Comparison of ENCODE assay signal across 14 mouse cellular contexts in genomic region chr1:164027416-164027815, GRCm38 (mm10). TPM values are rescaled to one million over a fixed set of nuclear protein-coding genes. Genes with fewer than 3 reads are reported as not detected.
A peak's percentile ranks its signal among the peaks of the same experiment; 100 is the strongest.
DNase-seq lines count a peak whose midpoint lies in the region; ATAC-seq and TF ChIP-seq lines count a peak whose summit lies in the region.
"Had no signal": no experiment of that assay in that cellular context is flagged by ENCODE, and none has a peak within 500 bp of the region (broad histone marks: within the 10 kb centered on the region; RNA-seq: fewer than 3 reads in every experiment).

No protein-coding gene starts in this region.

- DNase-seq in adrenal gland, postnatal 25 days, result peak; percentile 5
- no peak for DNase-seq in adrenal gland, adult 18-20 months (ENCODE audit: low spot score in 2 of 2)
- DNase-seq in liver, postnatal 0 days, result no peak
- no peak for DNase-seq in liver, embryonic 11.5 days (ENCODE audit: low spot score)
- DNase-seq in MEL-GATA-1-ER (ENCODE audit: extremely low read depth, low read depth), result peak; percentile 56
- DNase-seq in retina, embryonic 14.5 days (ENCODE audit: low spot score), result peak; percentile 45
- no peak for DNase-seq in layer of hippocampus, adult 18-20 months (ENCODE audit: low spot score in 2 of 2)
- DNase-seq in forebrain, embryonic 11.5 days (ENCODE audit: low spot score), result no peak
- DNase-seq: embryo, embryonic 11 days had no signal

- TF ChIP-seq CTCF in liver, postnatal 0 days (IDR thresholded peaks at IDR 0.05; ENCODE audit: low read depth), result peak; percentile 22; the same call in 1 of the 2 replicates

- H3K9me3 ChIP-seq in liver, postnatal 0 days (ENCODE audit: low read length), result no peaks in the 10 kb centered on the region
- no peaks in the 10 kb centered on the region for H3K9me3 ChIP-seq in liver, embryonic 11.5 days (ENCODE audit: control insufficient read depth, low read length)
- no peaks in the 10 kb centered on the region for H3K9me3 ChIP-seq in forebrain, embryonic 11.5 days (ENCODE audit: control insufficient read depth, low read length)
- H3K9me3 ChIP-seq: heart, embryonic 13.5 days; neural tube, embryonic 13.5 days had no signal

- no peaks in the 10 kb centered on the region for H3K4me1 ChIP-seq in liver, postnatal 0 days (ENCODE audit: insufficient read depth)
- no peaks in the 10 kb centered on the region for H3K4me1 ChIP-seq in liver, embryonic 11.5 days (replicated peaks; ENCODE audit: control insufficient read depth, insufficient read depth, low read length)
- no peaks in the 10 kb centered on the region for H3K4me1 ChIP-seq in forebrain, embryonic 11.5 days (replicated peaks; ENCODE audit: control insufficient read depth, insufficient read depth, low read length)
- H3K4me1 ChIP-seq: forebrain, embryonic 15.5 days; heart, embryonic 13.5 days; neural tube, embryonic 13.5 days had no signal

- no peak overlapping the region for H3K4me2 ChIP-seq in liver, postnatal 0 days (ENCODE audit: low read depth, low read length)
- H3K4me2 ChIP-seq in liver, embryonic 11.5 days, result no peak overlapping the region
- H3K4me2 ChIP-seq in forebrain, embryonic 11.5 days (ENCODE audit: low read depth, low read length, severe bottlenecking), result no peak overlapping the region
- H3K4me2 ChIP-seq: forebrain, embryonic 15.5 days; heart, embryonic 13.5 days; neural tube, embryonic 13.5 days had no signal

- ATAC-seq in liver, postnatal 0 days, result no peak
- ATAC-seq in liver, embryonic 11.5 days (replicated peaks; ENCODE audit: low FRiP score), result no peak
- ATAC-seq in forebrain, embryonic 11.5 days (replicated peaks; ENCODE audit: low FRiP score), result no peak
- ATAC-seq: forebrain, embryonic 15.5 days had no signal

- WGBS in liver, postnatal 0 days (ENCODE audit: insufficient replicate concordance), result 56% methylated on average over 5 of the region's 5 CpGs
- WGBS in liver, embryonic 11.5 days, result 57% methylated on average over 5 of the region's 5 CpGs
- WGBS in forebrain, embryonic 11.5 days, result 56% methylated on average over 5 of the region's 5 CpGs

- no peaks in the 10 kb centered on the region for H3K36me3 ChIP-seq in liver, postnatal 0 days (replicated peaks; ENCODE audit: insufficient read depth, low read length)
- H3K36me3 ChIP-seq in liver, embryonic 11.5 days (ENCODE audit: control insufficient read depth, insufficient read depth, low read length), result no peaks in the 10 kb centered on the region
- H3K36me3 ChIP-seq in forebrain, embryonic 11.5 days (ENCODE audit: control insufficient read depth, insufficient read depth, low read length), result no peaks in the 10 kb centered on the region
- H3K36me3 ChIP-seq: forebrain, embryonic 15.5 days; heart, embryonic 13.5 days; neural tube, embryonic 13.5 days had no signal

- H3K27ac ChIP-seq in liver, postnatal 0 days (ENCODE audit: low read depth), result no peak overlapping the region
- H3K27ac ChIP-seq in liver, embryonic 11.5 days (ENCODE audit: low read depth, low read length), result no peak overlapping the region
- H3K27ac ChIP-seq in forebrain, embryonic 11.5 days (ENCODE audit: low read depth, low read length), result no peak overlapping the region
- H3K27ac ChIP-seq: forebrain, embryonic 15.5 days; heart, embryonic 13.5 days; neural tube, embryonic 13.5 days had no signal

- H3K9ac ChIP-seq in liver, postnatal 0 days (replicated peaks), result no peak overlapping the region
- H3K9ac ChIP-seq in liver, embryonic 11.5 days (ENCODE audit: low read depth, low read length), result no peak overlapping the region
- H3K9ac ChIP-seq in forebrain, embryonic 11.5 days (ENCODE audit: low read length), result no peak overlapping the region
- H3K9ac ChIP-seq: forebrain, embryonic 15.5 days; heart, embryonic 13.5 days; neural tube, embryonic 13.5 days had no signal

- no peak for TF ChIP-seq EP300 in liver, postnatal 0 days (IDR thresholded peaks at IDR 0.05; ENCODE audit: low read depth)

- no peak overlapping the region for H3K4me3 ChIP-seq in liver, postnatal 0 days (ENCODE audit: low read depth, low read length)
- H3K4me3 ChIP-seq in liver, embryonic 11.5 days (ENCODE audit: low read depth, low read length), result no peak overlapping the region
- no peak overlapping the region for H3K4me3 ChIP-seq in forebrain, embryonic 11.5 days (ENCODE audit: low read depth, low read length)
- H3K4me3 ChIP-seq: forebrain, embryonic 15.5 days; heart, embryonic 13.5 days; neural tube, embryonic 13.5 days had no signal

- no peaks in the 10 kb centered on the region for H3K27me3 ChIP-seq in liver, postnatal 0 days (ENCODE audit: insufficient read depth, low read length)
- H3K27me3 ChIP-seq in liver, embryonic 11.5 days (replicated peaks; ENCODE audit: control insufficient read depth, insufficient read depth, low read length), result no peaks in the 10 kb centered on the region
- H3K27me3 ChIP-seq in forebrain, embryonic 11.5 days (ENCODE audit: control insufficient read depth, insufficient read depth, low read length), result no peaks in the 10 kb centered on the region
- H3K27me3 ChIP-seq: forebrain, embryonic 15.5 days; heart, embryonic 13.5 days; neural tube, embryonic 13.5 days had no signal

RNA-seq across cellular contexts. Expression of gene Sele, which starts 20.6 kb away (rescaled TPM):
- 2.5 and 3.0 TPM in 2 replicates for total RNA-seq in adrenal gland, postnatal 25 days (2021)
- 1 to 10 TPM; 5.6 to 8.0 TPM for total RNA-seq in adrenal gland, adult 18-20 months (2021)
- polyA plus RNA-seq in liver, postnatal 0 days (2015; fragmentation: Nextera tagmentation; extraction: Ambion mirVana), result 0.06 and 0.11 TPM in 2 replicates
- 0.10 TPM in 1 of 2 replicates, not detected in the other for polyA plus RNA-seq in liver, embryonic 11.5 days (2014; fragmentation: Nextera tagmentation; extraction: Ambion mirVana)
- total RNA-seq in layer of hippocampus, adult 18-20 months (2021), result not detected
- not detected in 2 replicates for polyA plus RNA-seq in forebrain, embryonic 11.5 days (2014; fragmentation: Nextera tagmentation; extraction: Ambion mirVana)
- polyA plus RNA-seq: forebrain, embryonic 15.5 days; intestine, embryonic 14.5 days; neural tube, embryonic 13.5 days had no signal

RNA-seq across cellular contexts. Expression of gene Mettl18, which starts 32.7 kb away (rescaled TPM):
- 5.2 and 5.5 TPM in 2 replicates for total RNA-seq in adrenal gland, postnatal 25 days (2021)
- 1 to 10 TPM; 4.2 to 4.4 TPM for total RNA-seq in adrenal gland, adult 18-20 months (2021)
- 4.0 and 4.1 TPM in 2 replicates for polyA plus RNA-seq in liver, postnatal 0 days (2015; fragmentation: Nextera tagmentation; extraction: Ambion mirVana)
- polyA plus RNA-seq in liver, embryonic 11.5 days (2014; fragmentation: Nextera tagmentation; extraction: Ambion mirVana), result 11.4 and 12.1 TPM in 2 replicates
- 1 to 10 TPM; 7.4 to 7.6 TPM for total RNA-seq in layer of hippocampus, adult 18-20 months (2021)
- polyA plus RNA-seq in forebrain, embryonic 11.5 days (2014; fragmentation: Nextera tagmentation; extraction: Ambion mirVana), result 9.6 and 12.1 TPM in 2 replicates

RNA-seq across cellular contexts. Expression of gene BC055324, which starts 32.8 kb away (rescaled TPM):
- total RNA-seq in adrenal gland, postnatal 25 days (2021), result 2.3 and 2.9 TPM in 2 replicates
- total RNA-seq in adrenal gland, adult 18-20 months (2021), result 1 to 10 TPM in 1 of 2 experiments, under 1 TPM in 1; 0.93 to 1.8 TPM
- 3.1 and 3.4 TPM in 2 replicates for polyA plus RNA-seq in liver, postnatal 0 days (2015; fragmentation: Nextera tagmentation; extraction: Ambion mirVana)
- polyA plus RNA-seq in liver, embryonic 11.5 days (2014; fragmentation: Nextera tagmentation; extraction: Ambion mirVana), result 26.0 and 28.2 TPM in 2 replicates
- 1 to 10 TPM; 1.3 to 1.4 TPM for total RNA-seq in layer of hippocampus, adult 18-20 months (2021)
- 38.4 and 41.2 TPM in 2 replicates for polyA plus RNA-seq in forebrain, embryonic 11.5 days (2014; fragmentation: Nextera tagmentation; extraction: Ambion mirVana)

RNA-seq across cellular contexts. Expression of gene Sell, which starts 34.4 kb away (rescaled TPM):
- 0.70 and 1.7 TPM in 2 replicates for total RNA-seq in adrenal gland, postnatal 25 days (2021)
- 1 to 10 TPM in 1 of 2 experiments, under 1 TPM in 1; 0.27 to 1.0 TPM for total RNA-seq in adrenal gland, adult 18-20 months (2021)
- 10.2 and 10.8 TPM in 2 replicates for polyA plus RNA-seq in liver, postnatal 0 days (2015; fragmentation: Nextera tagmentation; extraction: Ambion mirVana)
- 1.1 and 1.5 TPM in 2 replicates for polyA plus RNA-seq in liver, embryonic 11.5 days (2014; fragmentation: Nextera tagmentation; extraction: Ambion mirVana)
- not detected for total RNA-seq in layer of hippocampus, adult 18-20 months (2021)
- not detected in 2 replicates for polyA plus RNA-seq in forebrain, embryonic 11.5 days (2014; fragmentation: Nextera tagmentation; extraction: Ambion mirVana)
- total RNA-seq: left cerebral cortex, postnatal 36 days had no signal

Comparison
In these comparisons a context has a peak if more than half of its experiments do, and no peak if none do; other contexts are left out.
1. DNase-seq: peak in adrenal gland, postnatal 25 days (single experiment), MEL-GATA-1-ER (single experiment) and retina, embryonic 14.5 days (single experiment); none in adrenal gland, adult 18-20 months (0 of 2), liver, postnatal 0 days (single experiment), liver, embryonic 11.5 days (single experiment), layer of hippocampus, adult 18-20 months (0 of 2) and forebrain, embryonic 11.5 days (single experiment).